Mouse (Mus musculus) neural tube, embryonic 11.5 days (tissue): ENCODE data around the gene Gdf15. TPM values are rescaled to one million over a fixed set of nuclear protein-coding genes. Genes with fewer than 3 reads are reported as not detected.
A peak's percentile ranks its signal among the peaks of the same experiment; 100 is the strongest.

Experiments used
- ATAC-seq: fragments of 200-750 bp; cut with Nextera tagmentation; 2 replicates; pipeline ENCODE4 v1.8.0; 2017; ENCODE audit warnings: moderate number of reproducible peaks, mild to moderate bottlenecking, moderate TSS enrichment, moderate library complexity; ENCODE audit not compliant: insufficient read depth, low FRiP score, low TSS enrichment
- DNase-seq: peaks from one replicate; pipeline ENCODE4 v3.0.0-alpha.2; 2015; ENCODE audit warnings: low spot score
- H3K27ac ChIP-seq: fragments of 300-500 bp; sonication (generic); 2 replicates; pipeline ENCODE4 v1.5.1; 2014; ENCODE audit warnings: low read depth, mild to moderate bottlenecking, low read length
- H3K27me3 ChIP-seq: fragments of 300-500 bp; sonication (generic); 2 replicates; pipeline ENCODE4 v1.6.1; 2014; ENCODE audit warnings: mild to moderate bottlenecking, low read length, mixed read lengths; ENCODE audit not compliant: control insufficient read depth, insufficient read depth
- H3K36me3 ChIP-seq: fragments of 300-500 bp; sonication (generic); 2 replicates; pipeline ENCODE4 v1.6.1; 2014; ENCODE audit warnings: mild to moderate bottlenecking, low read length, moderate library complexity, mixed read lengths; ENCODE audit not compliant: control insufficient read depth, insufficient read depth
- H3K4me1 ChIP-seq: fragments of 300-500 bp; sonication (generic); 2 replicates; pipeline ENCODE4 v1.6.1; 2014; ENCODE audit warnings: low read length, mixed read lengths; ENCODE audit not compliant: control insufficient read depth, insufficient read depth
- H3K4me2 ChIP-seq: fragments of 300-500 bp; sonication (generic); 2 replicates; pipeline ENCODE4 v1.6.1; 2014; ENCODE audit warnings: low read depth, mild to moderate bottlenecking, moderate library complexity
- H3K4me3 ChIP-seq: fragments of 300-500 bp; sonication (generic); 2 replicates; pipeline ENCODE4 v1.5.1; 2014; ENCODE audit warnings: low read depth, low read length
- H3K9ac ChIP-seq: fragments of 300-500 bp; sonication (generic); 2 replicates; pipeline ENCODE4 v1.6.1; 2014; ENCODE audit warnings: mild to moderate bottlenecking, low read length
- H3K9me3 ChIP-seq: fragments of 300-500 bp; sonication (generic); 2 replicates; pipeline ENCODE4 v1.6.1; 2016; ENCODE audit warnings: low read length; ENCODE audit not compliant: control insufficient read depth
- WGBS: fragments of 180-500 bp; shearing (Covaris S2); extraction: QIAGEN DNeasy Blood & Tissue Kit; methylation state at CpG from one replicate; pipeline ENCODE4 v1.1.7; 2014; 5-methylcytosine and 5-hydroxymethylcytosine counted together
- polyA plus RNA-seq: library from polyadenylated mRNA; unstranded; fragments of >200 nt; fragmentation: Nextera tagmentation; extraction: Ambion mirVana; gene quantifications from 2 replicates; pipeline ENCODE4 v1.2.1, GENCODE M21; 2014

Gene Gdf15
- polyA plus RNA-seq, 1 experiment from 2014 or later, result 0.28 TPM

DNA sequence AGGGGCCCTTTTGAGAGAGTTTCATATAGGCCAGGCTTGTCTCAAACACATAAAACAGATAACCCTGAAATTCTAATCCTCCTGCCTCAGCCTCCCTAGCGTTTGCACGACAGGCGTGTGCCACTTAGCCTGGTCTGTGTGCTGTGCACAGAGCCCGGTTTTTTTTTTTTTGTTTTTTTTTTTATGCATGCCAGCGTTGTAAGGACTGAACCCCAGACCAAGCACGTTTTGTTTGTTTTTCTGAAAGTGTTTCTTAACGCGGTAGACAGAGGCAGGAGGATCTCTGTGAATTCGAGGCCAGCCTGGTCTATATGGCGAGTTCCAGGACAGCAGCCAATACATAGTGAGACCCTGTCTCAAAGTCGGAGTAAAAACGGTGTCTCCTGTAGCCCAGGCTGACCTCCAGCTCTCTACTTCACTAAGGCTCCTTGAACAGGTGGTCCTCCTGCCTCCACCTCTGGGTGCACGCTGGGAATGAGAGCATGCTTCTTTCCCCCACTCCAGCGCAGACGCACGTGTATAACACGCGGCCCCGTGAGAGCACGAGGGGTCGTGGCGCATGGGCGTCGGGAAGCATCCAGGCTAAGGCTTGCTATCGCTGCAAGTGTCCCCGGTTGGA lies 23.4 kb downstream of the Gdf15 start, which contains the start of gene Ssbp4:
Gene Ssbp4 (minus strand): TSS at position 124 of the 619 bp plus-strand sequence.
- WGBS, result 7% methylated on average over 26 of the region's 26 CpGs
- H3K27ac ChIP-seq, result peak within 1 kb of the TSS; percentile 96
- peak within 1 kb of the TSS; percentile 95 for H3K4me2 ChIP-seq
- H3K4me3 ChIP-seq, result peak within 1 kb of the TSS; percentile 75
- no peaks in the 10 kb centered on the region for H3K27me3 ChIP-seq
- no peak for DNase-seq
- 0 out of 2 replicates have a peak, but pooled peaks have one; percentile 2 for ATAC-seq
- peaks cover 33% of the 10 kb centered on the region for H3K4me1 ChIP-seq
- no peaks in the 10 kb centered on the region for H3K36me3 ChIP-seq
- peak within 1 kb of the TSS; percentile 76 for H3K9ac ChIP-seq
- no peaks in the 10 kb centered on the region for H3K9me3 ChIP-seq

DNA sequence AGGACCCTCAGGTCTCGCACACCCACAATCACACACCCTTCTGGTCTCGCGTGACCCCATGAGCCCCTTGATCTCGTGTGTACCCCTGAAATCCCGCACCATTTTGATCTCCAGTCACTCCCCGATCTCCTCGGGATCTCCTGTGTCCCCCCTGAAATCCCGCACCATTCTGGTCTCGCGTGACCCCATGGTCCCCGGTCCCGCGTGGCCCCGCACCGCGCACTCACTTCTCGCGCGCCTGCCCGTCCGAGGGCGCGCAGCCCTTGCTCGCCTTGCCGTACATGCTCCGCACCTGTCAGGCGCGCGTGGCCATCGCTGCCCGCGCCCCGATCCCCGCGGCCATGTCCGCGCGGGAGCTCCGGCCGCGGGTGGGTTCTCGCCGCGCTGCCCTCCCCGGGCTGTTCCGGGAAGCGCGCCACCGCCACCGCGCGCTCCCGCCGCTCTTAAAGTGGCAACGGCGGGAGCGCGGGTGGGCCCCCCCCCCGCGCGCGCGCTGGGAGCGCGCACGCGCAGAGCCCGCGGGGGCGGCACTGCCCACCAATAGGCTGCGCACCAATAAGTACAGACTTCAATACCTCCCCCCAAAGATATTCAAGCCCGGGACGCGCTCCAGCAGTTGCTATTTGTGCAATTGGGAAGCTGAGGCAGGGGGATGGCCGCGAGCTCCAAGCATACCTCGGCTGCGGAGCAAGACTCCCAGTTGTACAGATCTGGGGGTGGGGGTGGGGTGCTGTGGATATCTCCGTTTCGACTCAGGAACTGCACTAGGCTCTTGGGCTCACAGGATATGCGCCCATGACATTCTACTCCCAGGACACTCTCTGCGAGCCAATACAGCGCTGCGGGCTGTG lies 24.1 kb downstream of the Gdf15 start:
- H3K27ac ChIP-seq, result peak overlapping the region; percentile 96; the same call in 1 of the 2 replicates
- H3K4me1 ChIP-seq, result peaks cover 33% of the 10 kb centered on the region
- H3K4me2 ChIP-seq, result peak overlapping the region; percentile 95
- ATAC-seq (no peak), DNase-seq (peak; percentile 67)
- H3K36me3 ChIP-seq, result no peaks in the 10 kb centered on the region
- H3K9me3 ChIP-seq, result no peaks in the 10 kb centered on the region
- WGBS, result 3% methylated on average over 61 of the region's 84 CpGs
- H3K27me3 ChIP-seq, result no peaks in the 10 kb centered on the region
- H3K4me3 ChIP-seq, result peak overlapping the region; percentile 75
- H3K9ac ChIP-seq, result peak overlapping the region; percentile 76

DNA sequence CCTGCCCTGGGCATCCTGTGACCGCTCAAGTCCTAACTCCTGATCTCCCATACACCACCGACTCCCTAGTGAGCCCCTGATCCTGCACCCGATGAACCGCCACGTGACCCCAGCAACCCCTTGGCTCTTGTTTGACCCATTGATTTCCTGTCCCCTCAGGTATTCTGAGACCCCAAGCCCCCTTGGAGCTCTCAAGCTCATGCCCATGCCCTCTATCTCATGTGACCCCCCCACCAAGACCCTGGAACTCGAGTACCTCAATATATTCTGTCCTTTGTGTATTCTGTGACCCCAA lies 24.7 kb downstream of the Gdf15 start:
- Histone ChIP-seq H3K36me3 (no peaks in the 10 kb centered on the region), H3K27ac (0 out of 2 replicates have a peak overlapping the region, but pooled peaks have one; percentile 27), H3K4me2 (peak overlapping the region; percentile 95), H3K9ac (peak overlapping the region; percentile 76), H3K27me3 (no peaks in the 10 kb centered on the region), H3K4me1 (peaks cover 33% of the 10 kb centered on the region), H3K9me3 (no peaks in the 10 kb centered on the region), H3K4me3 (peak overlapping the region; percentile 75)
- 35% methylated on average over 6 of the region's 6 CpGs for WGBS
- ATAC-seq (no peak), DNase-seq (no peak)

DNA sequence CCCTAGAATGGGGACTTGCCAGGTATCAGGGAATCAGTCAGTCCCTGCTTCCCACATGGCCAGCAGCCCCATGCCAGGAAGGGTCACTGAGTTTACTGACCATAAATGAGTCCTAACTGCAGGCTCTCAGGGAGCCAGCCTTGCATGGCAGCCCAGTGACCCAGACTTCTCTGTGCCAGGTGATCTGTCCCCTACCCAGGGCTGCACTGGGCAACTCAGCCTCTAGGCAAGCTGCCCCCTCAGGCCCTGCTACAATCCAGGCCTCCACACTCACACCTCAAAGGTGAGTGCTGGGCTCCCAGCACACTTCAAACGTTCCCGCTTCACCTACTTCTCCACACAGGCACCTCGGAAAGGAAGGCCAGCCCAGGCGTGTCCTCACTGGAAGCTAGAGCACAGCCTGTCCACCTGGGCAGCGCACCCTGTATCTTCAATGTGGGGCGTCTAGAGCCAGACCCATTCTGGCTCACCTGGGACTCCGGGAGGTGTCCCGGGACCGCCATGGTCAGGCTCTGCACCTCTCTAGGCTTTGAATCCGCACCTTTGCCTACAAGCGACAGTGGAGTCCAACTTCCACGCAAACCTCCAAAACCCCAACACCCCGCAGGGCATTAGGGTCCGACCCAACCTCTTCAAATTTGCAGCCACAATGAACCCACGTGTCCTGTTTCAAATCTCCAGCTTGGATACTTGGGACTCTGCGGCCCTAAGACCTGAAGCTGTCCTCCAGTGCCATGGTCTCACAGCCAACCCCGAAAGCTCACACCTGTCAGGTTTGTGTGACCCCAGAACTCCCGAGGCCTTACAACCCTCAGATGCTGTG lies 25.3 kb downstream of the Gdf15 start:
- H3K9ac ChIP-seq, result peak overlapping the region; percentile 7; the same call in 1 of the 2 replicates
- ATAC-seq (no peak), DNase-seq (no peak)
- peaks cover 33% of the 10 kb centered on the region for H3K4me1 ChIP-seq
- peak overlapping the region; percentile 75 for H3K4me3 ChIP-seq
- no peaks in the 10 kb centered on the region for H3K27me3 ChIP-seq
- peak overlapping the region; percentile 95 for H3K4me2 ChIP-seq
- 0 out of 2 replicates have a peak overlapping the region, but pooled peaks have one; percentile 27 for H3K27ac ChIP-seq
- 0 out of 2 replicates have a peak, but pooled peaks cover 2% of the 10 kb centered on the region for H3K36me3 ChIP-seq
- whole genome bisulfite sequencing, result 67% methylated on average over 18 of the region's 18 CpGs
- H3K9me3 ChIP-seq, result 0 out of 2 replicates have a peak, but pooled peaks cover 2% of the 10 kb centered on the region

DNA sequence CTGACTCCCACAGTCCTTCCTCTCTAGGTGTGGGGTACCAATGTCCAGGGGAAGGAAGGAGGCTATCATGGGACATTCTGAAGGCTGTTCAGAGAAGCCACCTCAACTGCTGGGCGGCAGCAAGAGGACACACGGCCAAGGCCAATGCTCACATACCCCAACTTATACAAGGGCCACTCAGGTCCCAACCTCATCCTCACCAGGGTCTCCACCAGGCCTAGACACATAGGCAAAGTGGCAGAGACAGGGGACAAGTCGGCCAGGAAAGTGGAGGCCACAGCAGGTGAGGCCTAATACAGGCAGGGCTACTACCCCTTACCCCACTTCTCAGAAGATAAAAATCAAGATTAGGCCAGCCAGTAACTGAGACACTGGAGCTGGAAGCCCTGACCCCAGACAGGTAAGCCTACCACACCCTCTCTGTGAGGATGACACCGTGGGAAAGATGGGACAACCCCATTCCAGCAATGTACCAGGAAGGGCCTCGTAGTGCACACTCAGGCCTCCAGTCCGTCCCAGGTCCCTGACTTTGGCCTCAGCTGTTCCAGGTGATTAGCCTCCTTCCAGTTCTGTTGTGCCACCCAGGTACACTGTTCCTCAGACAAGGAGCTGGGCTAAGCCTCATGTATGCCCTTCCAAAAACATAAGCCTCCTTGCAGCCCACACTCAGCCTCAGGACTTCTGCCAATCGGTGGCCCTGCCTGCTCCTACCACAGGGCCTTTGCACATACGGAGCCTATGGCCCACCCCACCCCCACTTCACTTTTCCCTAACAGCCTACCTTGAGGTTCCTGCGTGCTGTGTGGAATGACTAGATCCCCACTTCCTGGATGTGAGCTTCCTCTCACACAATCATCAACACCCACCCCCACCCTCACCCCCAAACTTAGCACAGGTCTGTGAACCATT lies 26.1 kb downstream of the Gdf15 start:
- Histone ChIP-seq H3K4me1 (peaks cover 32% of the 10 kb centered on the region), H3K4me2 (peak overlapping the region; percentile 95; the same call in 1 of the 2 replicates), H3K27ac (no peak overlapping the region), H3K27me3 (no peaks in the 10 kb centered on the region), H3K9ac (no peak overlapping the region), H3K4me3 (no peak overlapping the region), H3K9me3 (0 out of 2 replicates have a peak, but pooled peaks cover 2% of the 10 kb centered on the region), H3K36me3 (0 out of 2 replicates have a peak, but pooled peaks cover 2% of the 10 kb centered on the region)
- 92% methylated on average over 9 of the region's 9 CpGs for WGBS
- DNase-seq (no peak), ATAC-seq (no peak)

DNA sequence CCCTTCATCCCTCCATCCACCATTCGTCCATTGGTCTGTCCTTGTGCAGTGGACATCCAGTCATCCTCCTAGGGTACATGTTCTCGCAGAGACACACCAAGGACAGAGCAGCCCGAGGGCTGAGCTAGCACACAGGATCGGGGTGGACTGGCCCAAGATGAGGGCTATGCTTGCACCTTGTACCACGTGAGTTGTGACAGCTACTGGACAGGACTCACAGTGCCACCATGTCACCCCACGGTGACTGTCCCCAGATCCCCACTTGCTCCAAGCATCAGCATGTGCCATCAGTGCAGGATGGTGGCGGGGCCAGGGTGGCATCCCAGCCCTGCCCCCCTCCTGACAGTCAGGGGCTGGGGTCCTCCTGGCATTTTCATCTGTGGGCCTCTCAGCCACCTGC lies 27.7 kb downstream of the Gdf15 start:
- 0 out of 2 replicates have a peak, but pooled peaks cover 3% of the 10 kb centered on the region for H3K27me3 ChIP-seq
- H3K4me3 ChIP-seq, result no peak overlapping the region
- H3K27ac ChIP-seq, result no peak overlapping the region
- 0 out of 2 replicates have a peak, but pooled peaks cover 2% of the 10 kb centered on the region for H3K9me3 ChIP-seq
- DNase-seq (no peak), ATAC-seq (no peak)
- 86% methylated on average over 7 of the region's 7 CpGs for WGBS
- no peak overlapping the region for H3K9ac ChIP-seq
- no peak overlapping the region for H3K4me2 ChIP-seq
- H3K4me1 ChIP-seq, result peaks cover 42% of the 10 kb centered on the region
- H3K36me3 ChIP-seq, result 0 out of 2 replicates have a peak, but pooled peaks cover 2% of the 10 kb centered on the region

DNA sequence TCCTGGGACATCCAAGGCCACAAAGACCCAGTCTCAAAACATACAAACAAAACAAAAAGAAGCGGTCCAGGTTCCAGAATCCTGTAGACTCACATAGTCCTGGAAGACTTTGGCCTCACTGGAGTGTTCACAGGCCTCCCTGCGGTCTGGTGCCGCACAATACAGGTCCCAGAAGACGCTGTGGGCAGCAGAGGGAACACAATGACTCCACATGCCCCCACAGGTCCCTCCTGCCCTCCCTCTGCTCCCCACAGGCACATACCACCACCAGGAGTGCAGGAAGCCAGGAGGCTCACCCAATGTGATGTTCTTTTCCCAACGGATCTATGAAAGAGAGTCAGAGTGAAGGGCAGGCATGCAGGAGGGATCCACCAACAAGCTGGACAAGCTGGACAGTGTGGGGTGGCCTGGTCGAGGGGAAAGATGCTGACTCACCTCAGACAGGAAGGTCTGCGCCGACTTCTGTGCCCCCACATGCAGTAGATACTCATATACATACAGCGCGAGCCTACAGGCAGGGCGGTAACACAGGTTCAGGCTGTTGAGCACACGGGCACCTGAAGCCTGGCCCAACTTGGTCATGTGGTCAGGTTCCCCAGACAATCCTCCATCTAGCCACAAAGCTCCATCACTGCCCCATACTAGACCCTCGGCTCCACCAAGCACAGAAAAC lies 30.0 kb downstream of the Gdf15 start:
- H3K27ac ChIP-seq, result no peak overlapping the region
- H3K9ac ChIP-seq, result no peak overlapping the region
- 0 out of 2 replicates have a peak, but pooled peaks cover 7% of the 10 kb centered on the region for H3K27me3 ChIP-seq
- DNase-seq (no peak), ATAC-seq (no peak)
- WGBS, result 95% methylated on average over 13 of the region's 13 CpGs
- peaks cover 47% of the 10 kb centered on the region for H3K4me1 ChIP-seq
- H3K36me3 ChIP-seq, result peaks cover 2% of the 10 kb centered on the region; the same call in 1 of the 2 replicates
- H3K4me3 ChIP-seq, result no peak overlapping the region
- H3K4me2 ChIP-seq, result no peak overlapping the region
- 0 out of 2 replicates have a peak, but pooled peaks cover 2% of the 10 kb centered on the region for H3K9me3 ChIP-seq
